Mouse (Mus musculus) midbrain, embryonic 16.5 days (tissue): Measurements from ENCODE around the gene Usp32. TPM values are rescaled to one million over a fixed set of nuclear protein-coding genes. Genes with fewer than 3 reads are reported as not detected.

Experiments
- ATAC-seq: fragments of 200-750 bp; cut with Nextera tagmentation; 2 replicates; pipeline ENCODE4 v1.8.0; 2017; ENCODE audit warnings: moderate TSS enrichment
- H3K27ac ChIP-seq: fragments of 300-500 bp; sonication (generic); 2 replicates; pipeline ENCODE4 v1.5.1; 2014; ENCODE audit warnings: mild to moderate bottlenecking, low read length, mixed read lengths
- H3K27me3 ChIP-seq: fragments of 300-500 bp; sonication (generic); 2 replicates; pipeline ENCODE4 v1.6.1; 2014; ENCODE audit warnings: low read depth, low read length, mixed read lengths; ENCODE audit not compliant: control insufficient read depth, insufficient read depth
- H3K36me3 ChIP-seq: fragments of 300-500 bp; sonication (generic); 2 replicates; pipeline ENCODE4 v1.6.1; 2014; ENCODE audit warnings: mild to moderate bottlenecking, low read length, moderate library complexity, mixed read lengths; ENCODE audit not compliant: control insufficient read depth, insufficient read depth
- H3K4me1 ChIP-seq: fragments of 300-500 bp; sonication (generic); 2 replicates; pipeline ENCODE4 v1.6.1; 2014; ENCODE audit warnings: mild to moderate bottlenecking, low read length, mixed read lengths; ENCODE audit not compliant: control insufficient read depth, insufficient read depth
- H3K4me2 ChIP-seq: fragments of 300-500 bp; sonication (generic); 2 replicates; pipeline ENCODE4 v1.6.1; 2014; ENCODE audit warnings: mild to moderate bottlenecking, low read length, mixed read lengths
- H3K4me3 ChIP-seq: fragments of 300-500 bp; sonication (generic); 2 replicates; pipeline ENCODE4 v1.5.1; 2014; ENCODE audit warnings: low read depth, mild to moderate bottlenecking, low read length, moderate library complexity, mixed read lengths
- H3K9ac ChIP-seq: fragments of 300-500 bp; sonication (generic); 2 replicates; pipeline ENCODE4 v1.6.1; 2014; ENCODE audit warnings: low read depth, low read length, mixed read lengths
- H3K9me3 ChIP-seq: fragments of 300-500 bp; sonication (generic); replicated peaks from 2 replicates; pipeline ENCODE4 v1.6.1; 2014; ENCODE audit warnings: mild to moderate bottlenecking, low read length, mixed read lengths; ENCODE audit not compliant: control insufficient read depth, poor library complexity, severe bottlenecking
- WGBS: fragments of 180-500 bp; shearing (Covaris S2); extraction: QIAGEN DNeasy Blood & Tissue Kit; methylation state at CpG from one replicate; pipeline ENCODE4 v1.1.7; 2014; 5-methylcytosine and 5-hydroxymethylcytosine counted together
- polyA plus RNA-seq: library from polyadenylated mRNA; unstranded; fragments of >200 nt; fragmentation: Nextera tagmentation; extraction: Ambion mirVana; gene quantifications from 2 replicates; pipeline ENCODE4 v1.2.1, GENCODE M21; 2015

Usp32 gene
- polyA plus RNA-seq, 1 experiment from 2014 or later: 13.4 TPM

GRCm38 (mm10) chr11:85103763-85104162, 36.2 kb downstream of the Usp32 start:
- Histone ChIP-seq H3K9ac (no peak overlapping the region), H3K27ac (no peak overlapping the region), H3K9me3 (no peaks in the 10 kb centered on the region), H3K4me2 (no peak overlapping the region), H3K4me3 (no peak overlapping the region), H3K4me1 (no peaks in the 10 kb centered on the region), H3K36me3 (0 out of 2 replicates have a peak, but pooled peaks cover 2% of the 10 kb centered on the region), H3K27me3 (no peaks in the 10 kb centered on the region)
- 77% methylated on average over 2 of the region's 2 CpGs for whole genome bisulfite sequencing
- ATAC-seq: no peak

GRCm38 (mm10) chr11:85095116-85095515, 44.8 kb downstream of the Usp32 start:
- Histone ChIP-seq H3K9me3 (no peaks in the 10 kb centered on the region), H3K27me3 (no peaks in the 10 kb centered on the region), H3K4me3 (no peak overlapping the region), H3K4me2 (no peak overlapping the region), H3K27ac (no peak overlapping the region), H3K9ac (no peak overlapping the region), H3K36me3 (no peaks in the 10 kb centered on the region), H3K4me1 (no peaks in the 10 kb centered on the region)
- 31% methylated on average over 5 of the region's 5 CpGs for whole genome bisulfite sequencing
- ATAC-seq: no peak

- Histone ChIP-seq H3K9ac (no peak overlapping the region), H3K4me2 (no peak overlapping the region), H3K9me3 (no peaks in the 10 kb centered on the region), H3K4me1 (no peaks in the 10 kb centered on the region), H3K27ac (no peak overlapping the region), H3K4me3 (no peak overlapping the region), H3K27me3 (no peaks in the 10 kb centered on the region), H3K36me3 (0 out of 2 replicates have a peak, but pooled peaks cover 4% of the 10 kb centered on the region)
- ATAC-seq: no peak
Observed at GRCm38 (mm10) chr11:85086253-85086652, 53.7 kb downstream of the Usp32 start.

- H3K36me3 ChIP-seq: no peaks in the 10 kb centered on the region
- H3K27me3 ChIP-seq: no peaks in the 10 kb centered on the region
- no peaks in the 10 kb centered on the region for H3K9me3 ChIP-seq
- 95% methylated on average over 4 of the region's 4 CpGs for WGBS
- H3K4me2 ChIP-seq: no peak overlapping the region
- H3K4me3 ChIP-seq: no peak overlapping the region
- H3K4me1 ChIP-seq: no peaks in the 10 kb centered on the region
- H3K27ac ChIP-seq: no peak overlapping the region
- no peak overlapping the region for H3K9ac ChIP-seq
- ATAC-seq: no peak
Observed at GRCm38 (mm10) chr11:85067871-85068270, 72.1 kb downstream of the Usp32 start.

GRCm38 (mm10) chr11:85058562-85058961, 81.4 kb downstream of the Usp32 start:
- no peak for ATAC-seq
- Histone ChIP-seq H3K4me1 (no peaks in the 10 kb centered on the region), H3K36me3 (no peaks in the 10 kb centered on the region), H3K27me3 (no peaks in the 10 kb centered on the region), H3K4me3 (no peak overlapping the region), H3K9me3 (no peaks in the 10 kb centered on the region), H3K9ac (no peak overlapping the region), H3K4me2 (no peak overlapping the region), H3K27ac (no peak overlapping the region)
- 96% methylated on average over 4 of the region's 4 CpGs for WGBS

- no peak overlapping the region for H3K27ac ChIP-seq
- 100% methylated on average over 1 of the region's 1 CpGs for WGBS
- H3K4me3 ChIP-seq: no peak overlapping the region
- H3K9me3 ChIP-seq: no peaks in the 10 kb centered on the region
- H3K36me3 ChIP-seq: no peaks in the 10 kb centered on the region
- H3K27me3 ChIP-seq: no peaks in the 10 kb centered on the region
- no peak overlapping the region for H3K9ac ChIP-seq
- ATAC-seq: no peak
- H3K4me2 ChIP-seq: no peak overlapping the region
- no peaks in the 10 kb centered on the region for H3K4me1 ChIP-seq
Observed at GRCm38 (mm10) chr11:85057544-85057943, 82.4 kb downstream of the Usp32 start.

- H3K9me3 ChIP-seq: no peaks in the 10 kb centered on the region
- no peaks in the 10 kb centered on the region for H3K36me3 ChIP-seq
- no peak overlapping the region for H3K4me3 ChIP-seq
- no peak for ATAC-seq
- H3K27ac ChIP-seq: no peak overlapping the region
- WGBS: 71% methylated on average over 5 of the region's 5 CpGs
- no peak overlapping the region for H3K9ac ChIP-seq
- H3K4me2 ChIP-seq: no peak overlapping the region
- H3K27me3 ChIP-seq: no peaks in the 10 kb centered on the region
- no peaks in the 10 kb centered on the region for H3K4me1 ChIP-seq
Observed at GRCm38 (mm10) chr11:85056901-85057300, 83.1 kb downstream of the Usp32 start.

GRCm38 (mm10) chr11:85055561-85055960, 84.4 kb downstream of the Usp32 start:
- Histone ChIP-seq H3K27ac (no peak overlapping the region), H3K4me3 (no peak overlapping the region), H3K36me3 (no peaks in the 10 kb centered on the region), H3K4me2 (no peak overlapping the region), H3K9me3 (no peaks in the 10 kb centered on the region), H3K27me3 (no peaks in the 10 kb centered on the region), H3K4me1 (no peaks in the 10 kb centered on the region), H3K9ac (no peak overlapping the region)
- 92% methylated on average over 2 of the region's 2 CpGs for WGBS
- ATAC-seq: no peak

- H3K9me3 ChIP-seq: no peaks in the 10 kb centered on the region
- H3K27ac ChIP-seq: no peak overlapping the region
- H3K4me1 ChIP-seq: no peaks in the 10 kb centered on the region
- no peak overlapping the region for H3K4me3 ChIP-seq
- ATAC-seq: no peak
- 99% methylated on average over 3 of the region's 3 CpGs for WGBS
- H3K36me3 ChIP-seq: 0 out of 2 replicates have a peak, but pooled peaks cover 10% of the 10 kb centered on the region
- H3K4me2 ChIP-seq: no peak overlapping the region
- H3K9ac ChIP-seq: no peak overlapping the region
- H3K27me3 ChIP-seq: no peaks in the 10 kb centered on the region
Observed at GRCm38 (mm10) chr11:85039256-85039655, 100.7 kb downstream of the Usp32 start.

- Histone ChIP-seq H3K9me3 (no peaks in the 10 kb centered on the region), H3K4me1 (no peaks in the 10 kb centered on the region), H3K9ac (no peak overlapping the region), H3K27ac (no peak overlapping the region), H3K27me3 (no peaks in the 10 kb centered on the region), H3K36me3 (peaks cover 3% of the 10 kb centered on the region; the same call in 1 of the 2 replicates), H3K4me3 (no peak overlapping the region), H3K4me2 (no peak overlapping the region)
- no peak for ATAC-seq
Observed at GRCm38 (mm10) chr11:85013121-85013520, 126.8 kb downstream of the Usp32 start.
